Mouse (Mus musculus): ENCODE data around the gene Tas2r106. TPM values are rescaled to one million over a fixed set of nuclear protein-coding genes. Genes with fewer than 3 reads are reported as not detected.

Gene Tas2r106
- total RNA-seq (2021): not detected
- long read RNA-seq, experiment 1: 0 reads
- long read RNA-seq, experiment 2: 0 reads

GRCm38 (mm10) chr6:131678786-131679185 lies at the start of gene Tas2r106:
Tas2r106 (minus strand) TSS chr6:131678886.
- no peak for DNase-seq (ENCODE audit: low spot score)

DNA sequence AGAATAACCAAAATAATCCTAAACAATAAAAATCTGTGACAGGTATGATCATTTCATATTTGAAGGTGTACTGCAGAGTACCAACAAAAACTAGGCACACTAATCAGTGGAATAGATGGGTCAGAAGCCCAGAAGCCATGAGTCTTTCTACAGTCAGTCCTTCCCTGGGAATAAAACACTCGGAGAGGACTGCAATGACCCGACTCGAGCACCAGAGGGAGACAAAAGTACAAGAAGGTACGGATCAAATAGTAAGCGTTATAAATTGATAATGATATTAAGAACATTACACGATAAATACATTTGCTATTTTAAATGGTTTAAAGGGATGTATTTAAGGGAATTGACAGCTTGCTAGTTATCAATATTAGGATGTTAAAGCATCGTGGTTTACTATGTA lies 34.1 kb upstream of the Tas2r106 start:
- DNase-seq (ENCODE audit: low spot score): no peak

GRCm38 (mm10) chr6:131689963-131690362 lies 11.3 kb upstream of the Tas2r106 start, which contains the start of gene Tas2r114:
Tas2r114 (minus strand) TSS chr6:131690063.
- DNase-seq (ENCODE audit: low spot score): no peak

DNA sequence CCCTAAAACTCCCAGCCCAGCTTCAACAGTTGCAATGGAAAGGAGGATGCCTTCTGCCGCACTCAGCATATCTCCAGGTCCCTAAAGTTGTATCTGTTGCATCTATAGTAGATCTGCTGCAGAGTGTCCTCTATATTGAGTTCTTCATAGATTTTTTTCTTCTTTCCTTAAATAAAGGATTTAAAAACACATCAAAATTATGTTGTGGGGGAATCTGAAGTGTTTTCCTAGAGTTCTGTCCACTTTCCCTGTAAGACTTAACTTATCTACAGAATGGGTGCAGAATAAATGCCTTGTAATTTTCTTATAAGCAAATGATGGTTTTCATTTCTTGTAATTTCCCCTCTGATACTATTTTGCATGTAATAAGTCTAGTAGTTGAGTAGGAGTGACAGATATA lies 8.7 kb upstream of the Tas2r106 start, which contains the start of gene Tas2r105:
Gene Tas2r105 (minus strand): TSS at position 101 of the 400 bp plus-strand sequence.
- no peak for DNase-seq (ENCODE audit: low spot score)

- no peak for DNase-seq (ENCODE audit: low spot score)
Measured at GRCm38 (mm10) chr6:131685644-131686043, 7.0 kb upstream of the Tas2r106 start, which contains the start of gene Tas2r104. Tas2r104 (minus strand) TSS chr6:131685744.

- DNase-seq (ENCODE audit: low spot score): no peak
Measured at GRCm38 (mm10) chr6:131660049-131660448, 18.6 kb downstream of the Tas2r106 start, which contains the start of gene Tas2r107. Tas2r107 (minus strand) TSS chr6:131660149.

DNA sequence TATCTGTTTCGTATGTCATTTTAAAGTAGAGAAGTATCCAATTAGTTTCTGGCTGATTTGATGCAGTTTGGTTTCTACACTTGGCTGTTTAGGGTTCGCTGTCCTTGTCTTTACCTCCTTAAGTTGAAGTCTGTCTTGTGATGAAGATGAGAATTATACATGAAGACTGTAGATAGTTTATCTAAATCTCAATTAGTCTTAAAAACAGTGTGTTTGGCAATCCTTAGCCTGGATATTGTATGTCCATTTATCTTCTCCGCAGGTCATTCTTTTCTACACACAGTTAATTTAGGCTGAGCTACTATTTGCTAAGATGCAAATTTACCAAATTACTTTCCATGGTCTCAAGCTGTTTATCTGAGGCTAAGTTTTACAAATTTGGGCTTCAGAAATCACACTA lies 47.9 kb downstream of the Tas2r106 start, which contains the start of gene Tas2r130:
Gene Tas2r130 (minus strand): TSS at position 101 of the 400 bp plus-strand sequence.
- no peak for DNase-seq (ENCODE audit: low spot score)

Other genes with a start within 250 kb of the Tas2r106 start
- not detected for gene 5430401F13Rik, start 192.5 kb downstream of the Tas2r106 start, total RNA-seq (2021)
- gene Gm6619, start 192.5 kb downstream of the Tas2r106 start, total RNA-seq (2021): not detected
- gene Tas2r130, start 48.0 kb downstream of the Tas2r106 start, total RNA-seq (2021): not detected
- gene Tas2r107, start 18.7 kb downstream of the Tas2r106 start, total RNA-seq (2021): not detected
- not detected for gene Tas2r104, start 6.9 kb upstream of the Tas2r106 start, total RNA-seq (2021)
- not detected for gene Tas2r105, start 8.6 kb upstream of the Tas2r106 start, total RNA-seq (2021)
- gene Tas2r114, start 11.2 kb upstream of the Tas2r106 start, total RNA-seq (2021): not detected

All from gastrocnemius, adult 18-20 months (tissue).